Mouse (Mus musculus): ENCODE measurements around the gene Plxnb2.

The Plxnb2 gene

GRCm38 (mm10) chr15:89178954-89179629 lies 1.5 kb downstream of the Plxnb2 start:
- DNase-seq (ENCODE audit: low spot score) = peak; percentile 73

GRCm38 (mm10) chr15:89178260-89178860 lies 2.2 kb downstream of the Plxnb2 start:
- DNase-seq (ENCODE audit: low spot score) = no peak

GRCm38 (mm10) chr15:89177576-89178259 lies 2.9 kb downstream of the Plxnb2 start:
- DNase-seq (ENCODE audit: low spot score) = no peak

GRCm38 (mm10) chr15:89177121-89177520 lies 3.5 kb downstream of the Plxnb2 start:
- peak; percentile 54 for DNase-seq (ENCODE audit: low spot score)

GRCm38 (mm10) chr15:89175411-89176155 lies 5.0 kb downstream of the Plxnb2 start:
- no peak for DNase-seq (ENCODE audit: low spot score)

GRCm38 (mm10) chr15:89174889-89175339 lies 5.7 kb downstream of the Plxnb2 start:
- DNase-seq (ENCODE audit: low spot score) = no peak

- DNase-seq (ENCODE audit: low spot score) = peak; percentile 90
These were observed 6.7 kb downstream of the Plxnb2 start for GRCm38 (mm10) chr15:89173906-89174214.

- DNase-seq (ENCODE audit: low spot score) = peak; percentile 69
These were observed 7.3 kb downstream of the Plxnb2 start for GRCm38 (mm10) chr15:89173024-89173905.

- no peak for DNase-seq (ENCODE audit: low spot score)
These were observed 8.2 kb downstream of the Plxnb2 start for GRCm38 (mm10) chr15:89172276-89172935.

- DNase-seq (ENCODE audit: low spot score) = no peak
These were observed 9.0 kb downstream of the Plxnb2 start for GRCm38 (mm10) chr15:89171526-89172051.

GRCm38 (mm10) chr15:89170102-89170501 lies 10.5 kb downstream of the Plxnb2 start:
- DNase-seq (ENCODE audit: low spot score) = no peak

GRCm38 (mm10) chr15:89169431-89169830 lies 11.2 kb downstream of the Plxnb2 start:
- DNase-seq (ENCODE audit: low spot score) = peak; percentile 91

- no peak for DNase-seq (ENCODE audit: low spot score)
These were observed 11.7 kb downstream of the Plxnb2 start for GRCm38 (mm10) chr15:89168922-89169321.

- no peak for DNase-seq (ENCODE audit: low spot score)
These were observed 15.1 kb downstream of the Plxnb2 start for GRCm38 (mm10) chr15:89165478-89165877.

GRCm38 (mm10) chr15:89161397-89161796 lies 19.2 kb downstream of the Plxnb2 start:
- DNase-seq (ENCODE audit: low spot score) = no peak

- DNase-seq (ENCODE audit: low spot score) = no peak
These were observed 22.1 kb downstream of the Plxnb2 start for GRCm38 (mm10) chr15:89158516-89158915.

- peak; percentile 66 for DNase-seq (ENCODE audit: low spot score)
These were observed 22.6 kb downstream of the Plxnb2 start for GRCm38 (mm10) chr15:89157954-89158353.

GRCm38 (mm10) chr15:89152312-89152711 lies 28.3 kb downstream of the Plxnb2 start:
- DNase-seq (ENCODE audit: low spot score) = peak; percentile 78

- DNase-seq (ENCODE audit: low spot score) = peak; percentile 77
These were observed 30.6 kb downstream of the Plxnb2 start for GRCm38 (mm10) chr15:89150041-89150390.

- peak; percentile 58 for DNase-seq (ENCODE audit: low spot score)
These were observed 31.1 kb downstream of the Plxnb2 start, which contains the start of gene Mapk11 for GRCm38 (mm10) chr15:89149271-89150040. Gene Mapk11 (minus strand): TSS chr15:89149628.

Data from embryo, embryonic 10 days (tissue).